Mouse (Mus musculus) heart, embryonic 14.5 days (tissue): ENCODE measurements around the gene Maml3. TPM values are rescaled to one million over a fixed set of nuclear protein-coding genes. Genes with fewer than 3 reads are reported as not detected.

Experiments
- ATAC-seq: fragments of 200-750 bp; cut with Nextera tagmentation; 2 replicates; pipeline ENCODE4 v1.8.0; 2017; ENCODE audit warnings: low read depth, moderate TSS enrichment; ENCODE audit not compliant: insufficient number of reproducible peaks, insufficient read depth, low FRiP score
- H3K27ac ChIP-seq, 2 experiments: fragments of 200-500 bp in 1 of 2; fragments of 300-500 bp in 1 of 2; sonication (generic) in 1 of 2; replicated peaks in 1 of 2; 2 replicates each; pipeline ENCODE4 v1.5.1; 2012 to 2014; ENCODE audit warnings: low read depth in 2 of 2, low read length in 2 of 2, control low read depth in 1 of 2, mild to moderate bottlenecking in 1 of 2, mixed read lengths in 1 of 2; ENCODE audit not compliant: control insufficient read depth in 1 of 2, insufficient read depth in 1 of 2
- H3K27me3 ChIP-seq: fragments of 300-500 bp; sonication (generic); 2 replicates; pipeline ENCODE4 v1.6.1; 2014; ENCODE audit warnings: mild to moderate bottlenecking, low read length, control low read depth; ENCODE audit not compliant: control insufficient read depth, insufficient read depth
- H3K36me3 ChIP-seq: fragments of 300-500 bp; sonication (generic); 2 replicates; pipeline ENCODE4 v1.6.1; 2014; ENCODE audit warnings: mild to moderate bottlenecking, control low read depth, low read length, mixed read lengths; ENCODE audit not compliant: control insufficient read depth, insufficient read depth
- H3K4me1 ChIP-seq, 2 experiments: fragments of 200-500 bp in 1 of 2; fragments of 300-500 bp in 1 of 2; sonication (generic) in 1 of 2; 2 replicates each; pipeline ENCODE4 v1.6.1; 2012 to 2014; ENCODE audit warnings: low read length in 2 of 2, control low read depth in 1 of 2, mixed read lengths in 1 of 2; ENCODE audit not compliant: control insufficient read depth in 2 of 2, insufficient read depth in 2 of 2
- H3K4me2 ChIP-seq: fragments of 300-500 bp; sonication (generic); 2 replicates; pipeline ENCODE4 v1.6.1; 2014; ENCODE audit warnings: mild to moderate bottlenecking, low read length
- H3K4me3 ChIP-seq, 2 experiments: fragments of 200-500 bp in 1 of 2; fragments of 300-500 bp in 1 of 2; sonication (generic) in 1 of 2; 2 replicates each; pipeline ENCODE4 v1.5.1; 2012 to 2014; ENCODE audit warnings: low read length in 2 of 2, mild to moderate bottlenecking in 2 of 2, control low read depth in 1 of 2, low read depth in 1 of 2, moderate library complexity in 1 of 2; ENCODE audit not compliant: control insufficient read depth in 1 of 2, insufficient read depth in 1 of 2
- H3K9ac ChIP-seq: fragments of 300-500 bp; sonication (generic); 2 replicates; pipeline ENCODE4 v1.6.1; 2014; ENCODE audit warnings: mild to moderate bottlenecking, low read length
- H3K9me3 ChIP-seq: fragments of 300-500 bp; sonication (generic); 2 replicates; pipeline ENCODE4 v1.6.1; 2016; ENCODE audit warnings: low read length, control low read depth; ENCODE audit not compliant: control insufficient read depth
- WGBS: fragments of 180-500 bp; shearing (Covaris S2); extraction: QIAGEN DNeasy Blood & Tissue Kit; methylation state at CpG from one replicate; pipeline ENCODE4 v1.1.7; 2014; 5-methylcytosine and 5-hydroxymethylcytosine counted together
- polyA plus RNA-seq: library from polyadenylated mRNA; unstranded; fragments of >200 nt; fragmentation: Nextera tagmentation; extraction: Ambion mirVana; gene quantifications from 2 replicates; pipeline ENCODE4 v1.2.1, GENCODE M21; 2014

The Maml3 gene
- polyA plus RNA-seq, 1 experiment from 2014 or later, result 2.9 TPM

GRCm38 (mm10) chr3:51852692-51853091 is 252.2 kb downstream of the Maml3 start:
- Histone ChIP-seq H3K36me3 (no peaks in the 10 kb centered on the region; the same call in 1 of the 2 replicates), H3K27ac (no peak overlapping the region), H3K27me3 (no peaks in the 10 kb centered on the region), H3K9ac (no peak overlapping the region), H3K4me1 (peaks cover 7% of the 10 kb centered on the region in 2 experiments; a peak in 3 of 4 replicates), H3K4me2 (no peak overlapping the region), H3K4me3 (no peak overlapping the region), H3K9me3 (no peaks in the 10 kb centered on the region)
- no peak for ATAC-seq
- WGBS, result 76% methylated on average over 3 of the region's 3 CpGs

DNA sequence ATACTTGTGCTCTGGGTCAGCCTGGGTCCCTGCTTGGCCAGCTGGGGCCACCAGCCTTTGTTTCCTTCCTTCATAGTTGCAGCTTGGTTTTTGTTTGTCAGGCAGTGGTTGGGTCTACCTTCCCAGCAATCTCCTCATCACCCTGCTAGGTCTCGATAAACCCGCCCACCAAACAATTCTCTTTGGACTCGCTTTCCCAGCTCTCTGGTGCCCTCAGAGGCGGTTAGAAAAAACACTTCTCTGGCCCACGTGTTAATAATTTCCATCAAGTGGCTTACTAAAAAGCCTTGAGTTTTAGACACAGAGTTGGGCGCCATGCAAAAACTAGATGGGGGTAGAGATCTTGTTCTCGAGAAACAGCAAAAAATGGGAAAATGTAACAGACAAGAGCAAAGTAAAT is 253.3 kb downstream of the Maml3 start:
- no peak overlapping the region for H3K9ac ChIP-seq
- WGBS, result 56% methylated on average over 7 of the region's 7 CpGs
- no peaks in the 10 kb centered on the region; the same call in 1 of the 2 replicates for H3K36me3 ChIP-seq
- H3K4me2 ChIP-seq, result peak overlapping the region; percentile 49
- no peak overlapping the region for H3K4me3 ChIP-seq
- no peak overlapping the region for H3K27ac ChIP-seq
- peaks cover 7% of the 10 kb centered on the region in 2 experiments; a peak in 3 of 4 replicates for H3K4me1 ChIP-seq
- H3K27me3 ChIP-seq, result no peaks in the 10 kb centered on the region
- no peak for ATAC-seq
- H3K9me3 ChIP-seq, result no peaks in the 10 kb centered on the region

GRCm38 (mm10) chr3:51849462-51849861 is 255.4 kb downstream of the Maml3 start:
- H3K27me3 ChIP-seq, result no peaks in the 10 kb centered on the region
- peaks cover 7% of the 10 kb centered on the region in 2 experiments; a peak in 3 of 4 replicates for H3K4me1 ChIP-seq
- no peaks in the 10 kb centered on the region for H3K36me3 ChIP-seq
- H3K9ac ChIP-seq, result no peak overlapping the region
- H3K4me2 ChIP-seq, result peak overlapping the region; percentile 18; the same call in 1 of the 2 replicates
- H3K27ac ChIP-seq, result no peak overlapping the region
- H3K9me3 ChIP-seq, result no peaks in the 10 kb centered on the region
- 50% methylated on average over 6 of the region's 6 CpGs for WGBS
- H3K4me3 ChIP-seq, result no peak overlapping the region
- no peak for ATAC-seq

DNA sequence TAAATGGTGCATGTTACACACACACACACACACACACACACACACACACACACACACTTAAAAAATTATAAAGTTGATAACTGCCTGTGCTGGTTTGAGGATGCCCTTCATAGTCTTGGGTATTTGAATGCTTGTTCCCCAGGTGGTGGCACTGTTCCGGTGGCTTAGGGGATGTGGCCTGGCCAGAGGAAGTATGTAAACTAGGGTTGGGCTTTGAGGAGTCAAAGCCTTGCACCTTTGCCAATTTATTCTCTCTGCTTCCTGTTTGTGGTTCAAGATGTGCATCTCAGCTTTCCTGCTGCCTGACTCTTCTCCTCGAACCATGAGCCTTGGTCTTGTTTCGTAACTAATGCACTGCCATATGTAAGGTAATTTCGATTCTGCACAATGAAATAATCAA is 257.6 kb downstream of the Maml3 start:
- Histone ChIP-seq H3K4me1 (peaks cover 7% of the 10 kb centered on the region in 2 experiments; a peak in 3 of 4 replicates), H3K4me2 (no peak overlapping the region), H3K27me3 (no peaks in the 10 kb centered on the region), H3K9me3 (no peaks in the 10 kb centered on the region), H3K9ac (no peak overlapping the region), H3K36me3 (no peaks in the 10 kb centered on the region), H3K27ac (no peak overlapping the region), H3K4me3 (no peak overlapping the region)
- no peak for ATAC-seq
- 91% methylated on average over 4 of the region's 4 CpGs for WGBS

DNA sequence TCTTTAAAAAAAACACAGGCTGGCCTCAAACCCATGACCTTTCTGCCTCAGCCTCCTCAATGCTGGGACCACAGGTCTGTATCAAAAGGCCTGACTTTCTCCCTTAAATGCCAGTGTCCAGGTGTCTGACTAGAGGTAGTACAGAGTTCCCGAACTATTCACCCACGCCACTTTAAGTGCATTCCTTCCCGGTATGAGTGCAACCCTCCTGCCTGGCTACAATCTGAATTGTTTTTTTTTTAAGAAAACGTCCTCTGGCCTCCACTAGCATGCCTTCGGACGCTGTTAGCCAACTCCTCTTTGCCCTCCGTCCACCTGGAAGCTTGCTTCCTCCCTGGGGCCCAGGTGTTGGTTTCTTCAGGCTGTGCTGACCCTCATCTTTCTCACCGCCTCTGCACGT is 260.6 kb downstream of the Maml3 start:
- no peaks in the 10 kb centered on the region for H3K27me3 ChIP-seq
- no peaks in the 10 kb centered on the region for H3K36me3 ChIP-seq
- H3K9ac ChIP-seq, result no peak overlapping the region
- no peak overlapping the region for H3K4me3 ChIP-seq
- ATAC-seq, result no peak
- no peaks in the 10 kb centered on the region for H3K9me3 ChIP-seq
- H3K4me1 ChIP-seq, result peaks cover 0 to 3% of the 10 kb centered on the region in 2 experiments; a peak in 2 of 4 replicates
- H3K4me2 ChIP-seq, result no peak overlapping the region
- WGBS, result 70% methylated on average over 9 of the region's 9 CpGs
- no peak overlapping the region for H3K27ac ChIP-seq

DNA sequence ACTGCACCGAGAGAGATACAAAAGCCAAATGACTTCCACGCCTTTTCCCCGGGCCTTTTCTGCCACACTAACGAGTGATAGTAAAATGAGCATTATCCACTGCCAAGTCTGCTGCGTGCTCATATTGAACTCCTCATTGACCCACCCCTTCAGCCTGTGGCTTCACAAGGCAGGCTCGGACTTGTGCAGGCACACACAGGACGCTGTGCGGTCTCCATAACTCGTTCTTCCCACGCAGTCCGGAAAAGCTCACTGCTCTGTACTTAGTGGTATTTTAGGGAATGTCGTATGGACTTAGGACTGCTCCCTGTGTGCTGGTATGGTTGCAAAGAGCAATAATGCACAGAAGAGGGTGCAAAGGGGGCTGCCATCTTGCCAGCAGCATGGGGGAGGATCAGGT is 262.7 kb downstream of the Maml3 start:
- no peak overlapping the region for H3K27ac ChIP-seq
- H3K27me3 ChIP-seq, result no peaks in the 10 kb centered on the region
- H3K36me3 ChIP-seq, result no peaks in the 10 kb centered on the region
- H3K4me1 ChIP-seq, result peaks cover 0 to 3% of the 10 kb centered on the region in 2 experiments; a peak in 2 of 4 replicates
- ATAC-seq, result no peak
- no peak overlapping the region for H3K9ac ChIP-seq
- no peak overlapping the region for H3K4me3 ChIP-seq
- no peaks in the 10 kb centered on the region for H3K9me3 ChIP-seq
- H3K4me2 ChIP-seq, result no peak overlapping the region
- 77% methylated on average over 12 of the region's 12 CpGs for WGBS

- 73% methylated on average over 12 of the region's 12 CpGs for WGBS
- no peak for ATAC-seq
- no peak overlapping the region for H3K4me2 ChIP-seq
- H3K27ac ChIP-seq, result no peak overlapping the region
- H3K27me3 ChIP-seq, result no peaks in the 10 kb centered on the region
- no peaks in the 10 kb centered on the region for H3K9me3 ChIP-seq
- H3K4me3 ChIP-seq, result no peak overlapping the region
- H3K36me3 ChIP-seq, result no peaks in the 10 kb centered on the region
- no peak overlapping the region for H3K9ac ChIP-seq
- H3K4me1 ChIP-seq, result peaks cover 0 to 3% of the 10 kb centered on the region in 2 experiments; a peak in 2 of 4 replicates
Observed at GRCm38 (mm10) chr3:51841598-51841997, 263.3 kb downstream of the Maml3 start.

- H3K36me3 ChIP-seq, result no peaks in the 10 kb centered on the region
- H3K27ac ChIP-seq, result no peak overlapping the region
- peaks cover 0 to 3% of the 10 kb centered on the region in 2 experiments; a peak in 2 of 4 replicates for H3K4me1 ChIP-seq
- H3K4me3 ChIP-seq, result no peak overlapping the region
- no peaks in the 10 kb centered on the region for H3K9me3 ChIP-seq
- H3K4me2 ChIP-seq, result no peak overlapping the region
- no peak for ATAC-seq
- WGBS, result 85% methylated on average over 6 of the region's 6 CpGs
- H3K9ac ChIP-seq, result no peak overlapping the region
- H3K27me3 ChIP-seq, result no peaks in the 10 kb centered on the region
Observed at GRCm38 (mm10) chr3:51841177-51841576, 263.7 kb downstream of the Maml3 start.
